Mouse (Mus musculus): ENCODE measurements at regions not wholly inside any gene's neighbourhood (a gene's known extent, or its start where the extent isn't known, plus 50 kb on each side); places are given as distances from the start of the nearest gene placed in this dataset.

GRCm38 (mm10) chr7:71023253-71023945 lies 327.9 kb downstream of the Gm10295 start:
- ATAC-seq (ENCODE audit: insufficient number of reproducible peaks, low FRiP score, low TSS enrichment, low read depth) (no peak), DNase-seq (ENCODE audit: low spot score) (peak; percentile 49)
- 8% methylated on average over 16 of the region's 16 CpGs for WGBS
- Histone ChIP-seq H3K4me2 (ENCODE audit: low read depth, severe bottlenecking) (peak overlapping the region; percentile 50), H3K9ac (ENCODE audit: low read length) (peak overlapping the region; percentile 34; the same call in 1 of the 2 replicates), H3K27me3 (ENCODE audit: control insufficient read depth, insufficient read depth, low read length) (no peaks in the 10 kb centered on the region), H3K36me3 (ENCODE audit: control insufficient read depth, insufficient read depth, low read length) (no peaks in the 10 kb centered on the region), H3K4me1 (ENCODE audit: control insufficient read depth, insufficient read depth, low read length) (0 out of 2 replicates have a peak, but pooled peaks cover 2% of the 10 kb centered on the region), H3K27ac (replicated peaks; ENCODE audit: low read depth, low read length) (no peak overlapping the region), H3K4me3 (ENCODE audit: low read depth, low read length) (peak overlapping the region; percentile 19), H3K9me3 (ENCODE audit: control insufficient read depth, low read length) (no peaks in the 10 kb centered on the region)

All from limb, embryonic 11.5 days (tissue).